ENCODE assay signal across 8 mouse cellular contexts in the genomic region with DNA sequence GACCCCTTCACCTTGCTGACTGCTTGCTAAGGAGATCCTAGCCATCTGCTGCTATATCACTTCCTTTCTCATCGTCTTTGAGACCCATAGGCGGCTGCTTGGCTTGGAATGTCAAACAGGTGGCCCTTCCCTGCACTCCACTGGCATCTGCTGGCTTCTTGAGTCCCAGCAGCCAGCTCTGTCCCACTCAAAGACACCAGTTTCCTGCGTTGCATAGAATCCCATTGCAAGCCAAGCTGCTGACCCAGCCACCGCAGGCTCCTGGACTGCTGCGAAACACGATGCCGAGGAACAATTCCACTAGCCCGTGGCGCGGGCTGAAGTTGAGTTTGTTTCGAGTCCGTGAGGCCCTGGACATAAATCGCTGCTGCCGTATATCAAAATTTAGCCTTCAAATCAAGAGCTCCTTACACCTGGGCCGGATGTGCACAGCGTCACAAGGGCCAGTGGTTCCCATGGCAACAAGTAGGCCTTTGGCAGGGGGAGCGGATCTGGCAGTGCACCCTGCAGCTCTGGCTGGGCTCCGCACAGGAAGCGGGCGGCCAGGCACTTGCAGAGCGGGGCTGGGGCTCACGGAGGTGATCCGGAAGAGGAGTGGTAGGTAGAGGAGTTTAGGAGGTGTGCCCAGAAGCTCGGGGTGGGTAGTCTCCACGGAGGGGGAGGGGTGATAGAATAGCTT. TPM values are rescaled to one million over a fixed set of nuclear protein-coding genes. Genes with fewer than 3 reads are reported as not detected.
DNase-seq lines count a peak whose midpoint lies in the region; ATAC-seq and TF ChIP-seq lines count a peak whose summit lies in the region.

A gene (plus strand): TSS at position 476 of the 679 bp plus-strand sequence.

- peak within 1 kb of the TSS; percentile 64 for H3K4me2 ChIP-seq in forebrain, embryonic 13.5 days
- H3K4me2 ChIP-seq in liver, embryonic 12.5 days, result peak within 1 kb of the TSS; percentile 58
- H3K4me2 ChIP-seq in stomach, embryonic 14.5 days (replicated peaks; ENCODE audit: low read depth, low read length), result peak within 1 kb of the TSS; percentile 51

- peak; percentile 73 for ATAC-seq in forebrain, embryonic 13.5 days
- peak; percentile 73 for ATAC-seq in liver, embryonic 12.5 days
- ATAC-seq in stomach, embryonic 14.5 days (ENCODE audit: insufficient number of reproducible peaks, insufficient read depth, low FRiP score, low read depth), result peak; percentile 96

- no peaks in the 10 kb centered on the region for H3K9me3 ChIP-seq in forebrain, embryonic 13.5 days (replicated peaks)
- no peaks in the 10 kb centered on the region for H3K9me3 ChIP-seq in liver, embryonic 12.5 days (replicated peaks)
- H3K9me3 ChIP-seq in stomach, embryonic 14.5 days (ENCODE audit: control insufficient read depth, low read depth, low read length), result no peaks in the 10 kb centered on the region

- peak; percentile 98 for DNase-seq in A20 (ENCODE audit: low read depth, low spot score)
- peak; percentile 82 for DNase-seq in brain, embryonic 14.5 days (ENCODE audit: low read depth)
- peak; percentile 85 to 86 for DNase-seq in heart, postnatal 10 days
- DNase-seq in kidney, postnatal 25 days, result peak; percentile 83 to 94
- peak; percentile 89 to 91 for DNase-seq in natural killer cell, adult 2 months (ENCODE audit: low spot score in 2 of 2)

- peaks cover 12% of the 10 kb centered on the region for H3K4me1 ChIP-seq in forebrain, embryonic 13.5 days
- peaks cover 35% of the 10 kb centered on the region for H3K4me1 ChIP-seq in liver, embryonic 12.5 days
- H3K4me1 ChIP-seq in stomach, embryonic 14.5 days (ENCODE audit: control insufficient read depth, insufficient read depth, low read length), result peaks cover 8% of the 10 kb centered on the region

- H3K36me3 ChIP-seq in forebrain, embryonic 13.5 days (ENCODE audit: poor library complexity, severe bottlenecking), result no peaks in the 10 kb centered on the region
- no peaks in the 10 kb centered on the region for H3K36me3 ChIP-seq in liver, embryonic 12.5 days
- no peaks in the 10 kb centered on the region for H3K36me3 ChIP-seq in stomach, embryonic 14.5 days (ENCODE audit: control insufficient read depth, insufficient read depth, low read length)

- H3K27me3 ChIP-seq in forebrain, embryonic 13.5 days, result peaks cover 9% of the 10 kb centered on the region
- peaks cover 46% of the 10 kb centered on the region for H3K27me3 ChIP-seq in liver, embryonic 12.5 days (replicated peaks)
- H3K27me3 ChIP-seq in stomach, embryonic 14.5 days (ENCODE audit: control insufficient read depth, insufficient read depth, low read length), result no peaks in the 10 kb centered on the region

- intact Hi-C loops in heart, postnatal 10 days (cut with DNase I), result loop anchor here (2.0 kb wide), 1 partner anchor 33 kb away; a partner anchor contains a TSS

- H3K9ac ChIP-seq in forebrain, embryonic 13.5 days, result peak within 1 kb of the TSS; percentile 37; the same call in 1 of the 2 replicates
- no peak within 1 kb of the TSS for H3K9ac ChIP-seq in liver, embryonic 12.5 days
- no peak within 1 kb of the TSS for H3K9ac ChIP-seq in stomach, embryonic 14.5 days (replicated peaks; ENCODE audit: low read depth, low read length)

- H3K4me3 ChIP-seq in forebrain, embryonic 13.5 days, result peak within 1 kb of the TSS; percentile 30
- peak within 1 kb of the TSS; percentile 21; the same call in 1 of the 2 replicates for H3K4me3 ChIP-seq in liver, embryonic 12.5 days
- peak within 1 kb of the TSS; percentile 17 for H3K4me3 ChIP-seq in stomach, embryonic 14.5 days (ENCODE audit: low read depth, low read length)

- H3K27ac ChIP-seq in forebrain, embryonic 13.5 days, result no peak within 1 kb of the TSS
- H3K27ac ChIP-seq in liver, embryonic 12.5 days, result no peak within 1 kb of the TSS
- peak within 1 kb of the TSS; percentile 61; the same call in 1 of the 2 replicates for H3K27ac ChIP-seq in stomach, embryonic 14.5 days (ENCODE audit: low read length)

- 5% methylated on average over 25 of the region's 25 CpGs for WGBS in forebrain, embryonic 13.5 days
- 5% methylated on average over 25 of the region's 25 CpGs for WGBS in liver, embryonic 12.5 days (ENCODE audit: insufficient replicate concordance)
- 1% methylated on average over 25 of the region's 25 CpGs for WGBS in stomach, embryonic 14.5 days

- no peak for TF ChIP-seq CTCF in brain, embryonic 14.5 days (IDR thresholded peaks at IDR 0.05; ENCODE audit: borderline replicate concordance, extremely low read depth, insufficient read depth, insufficient read length)

- TF ChIP-seq POLR2A in brain, embryonic 14.5 days (IDR thresholded peaks at IDR 0.05; ENCODE audit: borderline replicate concordance, extremely low read depth, insufficient read depth, insufficient read length, poor library complexity, severe bottlenecking), result no peak

RNA-seq across cellular contexts. Expression of the gene that starts here (rescaled TPM):
- polyA plus RNA-seq in brain, embryonic 14.5 days (2012; rRNA removed), result 0.11 and 0.14 TPM in 2 replicates
- 0.15 and 0.23 TPM in 2 replicates for polyA plus RNA-seq in forebrain, embryonic 13.5 days (2015; fragmentation: Nextera tagmentation; extraction: Ambion mirVana)
- under 1 TPM in 1 of 2 experiments, not detected in 1; 0.30 TPM for total RNA-seq in heart, postnatal 10 days (2021)
- 0.11 and 0.26 TPM in 2 replicates for polyA plus RNA-seq in liver, embryonic 12.5 days (2016; fragmentation: Nextera tagmentation; extraction: Ambion mirVana)
- 0.29 and 0.36 TPM in 2 replicates for polyA plus RNA-seq in stomach, embryonic 14.5 days (2014; fragmentation: Nextera tagmentation; extraction: Ambion mirVana)

Comparison
In these comparisons a context has a peak if more than half of its experiments do, and no peak if none do; other contexts are left out.
1. Peak in DNase-seq in brain, embryonic 14.5 days; RNA of the gene not detected or under 1 TPM.
2. Peak in ATAC-seq, H3K4me3 ChIP-seq, H3K9ac ChIP-seq and H3K4me2 ChIP-seq in forebrain, embryonic 13.5 days; RNA of the gene not detected or under 1 TPM.
3. Peak in DNase-seq in heart, postnatal 10 days; RNA of the gene not detected or under 1 TPM.
4. Peak in ATAC-seq, H3K4me3 ChIP-seq and H3K4me2 ChIP-seq in liver, embryonic 12.5 days; RNA of the gene not detected or under 1 TPM.
5. Peak in ATAC-seq, H3K4me3 ChIP-seq, H3K27ac ChIP-seq and H3K4me2 ChIP-seq in stomach, embryonic 14.5 days; RNA of the gene not detected or under 1 TPM.